Mouse (Mus musculus) liver, embryonic 16.5 days (tissue): ENCODE results near the gene Lep. TPM values are rescaled to one million over a fixed set of nuclear protein-coding genes. Genes with fewer than 3 reads are reported as not detected.

ENCODE experiments used
- ATAC-seq: fragments of 200-750 bp; cut with Nextera tagmentation; 2 replicates; pipeline ENCODE4 v1.8.0; 2017; ENCODE audit warnings: low read depth, mild to moderate bottlenecking, moderate number of reproducible peaks, moderate library complexity
- H3K27ac ChIP-seq: fragments of 300-500 bp; sonication (generic); 2 replicates; pipeline ENCODE4 v1.5.1; 2014; ENCODE audit warnings: mild to moderate bottlenecking, low read length
- H3K27me3 ChIP-seq: fragments of 300-500 bp; sonication (generic); 2 replicates; pipeline ENCODE4 v1.6.1; 2014; ENCODE audit warnings: low read depth, low read length, mixed read lengths; ENCODE audit not compliant: control insufficient read depth, insufficient read depth
- H3K36me3 ChIP-seq: fragments of 300-500 bp; sonication (generic); 2 replicates; pipeline ENCODE4 v1.6.1; 2014; ENCODE audit warnings: mild to moderate bottlenecking; ENCODE audit not compliant: control insufficient read depth, insufficient read depth
- H3K4me1 ChIP-seq: fragments of 300-500 bp; sonication (generic); 2 replicates; pipeline ENCODE4 v1.6.1; 2014; ENCODE audit warnings: low read depth, low read length, mixed read lengths; ENCODE audit not compliant: control insufficient read depth
- H3K4me2 ChIP-seq: fragments of 300-500 bp; sonication (generic); 2 replicates; pipeline ENCODE4 v1.6.1; 2014; ENCODE audit warnings: low read depth, low read length, mixed read lengths
- H3K4me3 ChIP-seq: fragments of 300-500 bp; sonication (generic); 2 replicates; pipeline ENCODE4 v1.5.1; 2014; ENCODE audit warnings: low read depth, mild to moderate bottlenecking, low read length
- H3K9ac ChIP-seq: fragments of 300-500 bp; sonication (generic); 2 replicates; pipeline ENCODE4 v1.6.1; 2014; ENCODE audit warnings: low read depth, low read length
- H3K9me3 ChIP-seq: fragments of 300-500 bp; sonication (generic); replicated peaks from 2 replicates; pipeline ENCODE4 v1.6.1; 2016; ENCODE audit warnings: low read length; ENCODE audit not compliant: control insufficient read depth
- WGBS: fragments of 180-500 bp; shearing (Covaris S2); extraction: QIAGEN DNeasy Blood & Tissue Kit; methylation state at CpG from one replicate; pipeline ENCODE4 v1.1.7; 2014; ENCODE audit not compliant: insufficient replicate concordance; 5-methylcytosine and 5-hydroxymethylcytosine counted together
- polyA plus RNA-seq: library from polyadenylated mRNA; unstranded; fragments of >200 nt; fragmentation: Nextera tagmentation; extraction: Ambion mirVana; gene quantifications from 2 replicates; pipeline ENCODE4 v1.2.1, GENCODE M21; 2015

Gene Lep
- polyA plus RNA-seq = not detected in 2 replicates

DNA sequence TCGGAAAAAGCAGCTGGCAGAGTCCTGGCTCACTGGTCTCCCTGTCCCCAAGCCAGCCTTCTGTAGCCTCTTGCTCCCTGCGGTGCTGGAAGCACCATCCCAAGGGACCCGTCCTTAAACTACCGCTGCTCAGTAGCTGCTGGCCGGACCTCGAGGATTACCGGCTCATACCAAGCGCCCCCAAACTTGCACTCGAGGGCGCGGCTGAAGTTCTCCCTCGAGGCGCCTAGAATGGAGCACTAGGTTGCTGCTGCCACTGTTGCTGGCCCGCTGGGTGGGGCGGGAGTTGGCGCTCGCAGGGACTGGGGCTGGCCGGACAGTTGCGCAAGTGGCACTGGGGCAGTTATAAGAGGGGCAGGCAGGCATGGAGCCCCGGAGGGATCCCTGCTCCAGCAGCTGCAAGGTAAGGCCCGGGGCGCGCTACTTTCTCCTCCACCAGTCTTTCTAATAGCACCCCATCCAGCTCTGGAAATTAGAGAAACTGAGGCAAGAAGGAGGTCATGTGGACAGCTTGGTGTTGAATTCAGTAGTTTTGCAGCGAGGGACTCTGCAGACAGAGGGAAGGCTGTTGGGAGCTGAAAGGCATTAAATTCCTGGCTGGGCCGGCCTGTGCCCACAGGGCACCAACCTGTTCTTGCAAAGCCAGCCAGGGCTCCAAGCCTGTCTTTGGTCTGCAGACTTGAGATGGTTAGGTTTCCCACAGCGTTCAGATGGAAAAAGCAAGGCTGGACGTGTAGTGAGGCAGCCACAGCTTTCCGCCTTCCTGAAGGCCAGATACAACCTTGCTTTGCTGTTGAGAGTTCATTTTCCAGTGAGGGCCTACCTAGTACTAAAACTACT is at the start of gene Lep:
Gene Lep (plus strand): TSS at position 375 of the 840 bp plus-strand sequence.
- no peak within 1 kb of the TSS for H3K4me3 ChIP-seq
- WGBS = 64% methylated on average over 28 of the region's 28 CpGs
- H3K9ac ChIP-seq = no peak within 1 kb of the TSS
- no peaks in the 10 kb centered on the region for H3K36me3 ChIP-seq
- H3K27ac ChIP-seq = no peak within 1 kb of the TSS
- H3K4me2 ChIP-seq = no peak within 1 kb of the TSS
- no peaks in the 10 kb centered on the region for H3K9me3 ChIP-seq
- H3K4me1 ChIP-seq = no peaks in the 10 kb centered on the region
- no peak for ATAC-seq
- no peaks in the 10 kb centered on the region for H3K27me3 ChIP-seq

DNA sequence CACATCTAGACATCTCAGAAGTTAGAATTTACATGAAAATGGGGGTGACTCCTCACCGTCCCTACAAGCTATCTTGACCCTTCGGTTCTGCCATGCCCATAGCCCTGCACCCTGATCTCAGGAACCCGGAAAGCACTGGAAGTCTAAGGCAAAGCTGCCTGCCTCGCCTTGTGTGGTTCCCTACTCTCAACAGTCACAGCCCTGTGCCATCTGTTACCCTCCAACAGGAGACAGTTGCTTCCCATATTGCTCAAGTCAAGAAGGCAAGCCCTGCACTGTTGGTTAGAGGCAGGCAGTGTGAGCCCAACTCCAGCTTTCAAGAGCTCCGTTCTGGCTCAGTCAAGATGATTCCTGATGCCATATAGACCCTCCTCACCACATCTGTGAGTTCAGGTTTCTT is 48.4 kb upstream of the Lep start:
- Histone ChIP-seq H3K9ac (no peak overlapping the region), H3K4me3 (no peak overlapping the region), H3K36me3 (no peaks in the 10 kb centered on the region), H3K9me3 (no peaks in the 10 kb centered on the region), H3K27ac (no peak overlapping the region), H3K4me1 (no peaks in the 10 kb centered on the region), H3K4me2 (no peak overlapping the region), H3K27me3 (no peaks in the 10 kb centered on the region)
- 58% methylated on average over 5 of the region's 5 CpGs for WGBS
- ATAC-seq = no peak

DNA sequence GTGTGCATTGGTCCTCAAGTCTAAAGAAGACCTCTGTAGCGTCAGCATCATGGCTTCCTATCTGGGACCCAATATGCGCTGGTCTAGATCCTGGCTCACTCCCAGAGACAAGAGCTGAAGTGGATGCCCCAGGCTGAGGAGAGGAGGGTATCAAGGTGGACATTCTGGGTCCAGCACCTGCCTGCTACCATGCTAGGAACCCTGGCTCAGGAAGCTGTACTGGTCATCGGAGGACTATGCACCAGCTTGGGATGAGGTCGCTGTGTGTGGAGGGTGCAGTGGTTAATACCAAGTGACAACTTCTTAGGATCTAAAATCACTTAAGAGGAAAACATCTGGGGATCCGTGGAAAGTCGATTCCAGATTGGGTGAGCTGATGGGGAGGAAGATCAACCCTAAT is 46.8 kb upstream of the Lep start:
- Histone ChIP-seq H3K9me3 (no peaks in the 10 kb centered on the region), H3K4me2 (no peak overlapping the region), H3K4me1 (no peaks in the 10 kb centered on the region), H3K9ac (no peak overlapping the region), H3K4me3 (no peak overlapping the region), H3K27me3 (peaks cover 4% of the 10 kb centered on the region), H3K36me3 (no peaks in the 10 kb centered on the region), H3K27ac (no peak overlapping the region)
- WGBS = 71% methylated on average over 6 of the region's 6 CpGs
- ATAC-seq = no peak

DNA sequence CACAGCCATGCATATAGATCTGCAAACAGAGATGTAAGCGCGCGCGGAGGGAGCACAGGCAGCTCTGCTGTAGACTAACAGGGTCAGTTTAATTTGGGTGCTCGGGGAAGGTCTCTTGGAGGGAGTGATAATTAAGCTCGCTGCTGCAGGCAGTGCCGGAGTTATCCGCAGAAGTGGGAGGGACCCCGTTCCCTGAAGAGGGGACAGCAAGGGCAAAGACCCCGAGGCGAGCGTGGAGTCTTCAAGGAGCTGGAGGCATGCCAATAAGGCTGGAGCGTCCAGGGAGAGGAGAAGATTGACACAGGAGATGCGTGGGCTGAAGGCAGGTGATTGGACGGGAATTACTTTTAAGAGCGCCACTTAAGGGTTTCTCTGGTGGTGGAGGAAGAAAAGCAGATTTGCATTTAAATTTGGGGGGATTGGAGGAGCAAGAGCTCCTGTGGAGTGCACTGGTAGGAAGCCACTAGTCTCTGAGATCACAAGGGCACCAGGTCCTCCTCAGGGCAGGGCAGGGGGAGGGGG is 43.1 kb upstream of the Lep start:
- H3K36me3 ChIP-seq = no peaks in the 10 kb centered on the region
- 3% methylated on average over 16 of the region's 16 CpGs for WGBS
- peaks cover 4% of the 10 kb centered on the region for H3K27me3 ChIP-seq
- ATAC-seq = no peak
- no peak overlapping the region for H3K4me2 ChIP-seq
- no peaks in the 10 kb centered on the region for H3K4me1 ChIP-seq
- no peak overlapping the region for H3K4me3 ChIP-seq
- no peak overlapping the region for H3K9ac ChIP-seq
- no peaks in the 10 kb centered on the region for H3K9me3 ChIP-seq
- H3K27ac ChIP-seq = no peak overlapping the region

DNA sequence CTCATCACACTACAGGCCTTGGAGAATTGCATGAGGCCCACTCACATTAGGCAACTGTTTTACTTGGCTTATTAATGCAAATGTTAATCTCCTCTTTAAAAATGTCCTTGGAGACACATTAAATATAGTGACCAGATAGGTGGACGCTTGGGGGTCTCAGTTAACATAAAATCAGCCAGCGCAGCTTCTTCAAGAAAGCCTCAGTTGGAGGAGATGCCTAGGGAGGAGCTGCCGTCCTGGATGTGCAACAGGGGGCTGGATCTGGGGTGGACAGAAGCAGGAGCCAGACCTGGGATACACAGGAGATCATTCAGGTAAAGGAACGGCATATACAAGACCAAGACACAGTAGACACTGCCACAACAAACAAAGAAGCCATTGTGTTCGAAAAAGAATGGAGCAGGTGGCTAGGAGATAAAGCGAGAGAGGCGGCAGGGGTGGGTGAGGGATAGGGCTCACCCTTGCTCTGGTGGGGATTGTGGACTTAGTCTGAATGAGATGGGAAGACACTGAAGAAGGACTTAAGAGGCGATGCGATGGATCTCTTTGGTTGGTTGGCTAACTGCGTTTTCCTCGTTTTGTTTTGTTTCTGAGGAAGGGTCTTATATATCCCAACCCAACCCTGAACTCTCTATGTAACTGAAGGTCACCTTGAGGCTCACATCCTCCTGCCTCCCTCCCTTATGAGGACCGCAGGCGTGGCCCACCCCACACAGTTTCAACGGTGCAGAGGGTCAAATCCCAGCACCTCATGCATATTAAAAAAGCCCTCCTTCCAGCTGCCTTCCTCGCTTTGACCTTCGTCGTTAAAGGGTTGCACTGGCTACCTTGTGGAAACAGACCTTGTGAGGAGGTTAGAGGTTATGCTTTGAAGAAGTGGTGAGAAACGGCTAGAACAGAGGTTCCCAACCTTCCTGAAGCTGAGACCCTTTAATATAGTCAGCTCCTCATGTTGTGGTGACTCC is 40.0 kb upstream of the Lep start:
- no peak overlapping the region for H3K4me2 ChIP-seq
- WGBS = 64% methylated on average over 18 of the region's 18 CpGs
- no peaks in the 10 kb centered on the region for H3K4me1 ChIP-seq
- H3K4me3 ChIP-seq = no peak overlapping the region
- H3K9ac ChIP-seq = no peak overlapping the region
- no peaks in the 10 kb centered on the region for H3K36me3 ChIP-seq
- no peak for ATAC-seq
- no peak overlapping the region for H3K27ac ChIP-seq
- H3K27me3 ChIP-seq = peaks cover 4% of the 10 kb centered on the region
- H3K9me3 ChIP-seq = no peaks in the 10 kb centered on the region

DNA sequence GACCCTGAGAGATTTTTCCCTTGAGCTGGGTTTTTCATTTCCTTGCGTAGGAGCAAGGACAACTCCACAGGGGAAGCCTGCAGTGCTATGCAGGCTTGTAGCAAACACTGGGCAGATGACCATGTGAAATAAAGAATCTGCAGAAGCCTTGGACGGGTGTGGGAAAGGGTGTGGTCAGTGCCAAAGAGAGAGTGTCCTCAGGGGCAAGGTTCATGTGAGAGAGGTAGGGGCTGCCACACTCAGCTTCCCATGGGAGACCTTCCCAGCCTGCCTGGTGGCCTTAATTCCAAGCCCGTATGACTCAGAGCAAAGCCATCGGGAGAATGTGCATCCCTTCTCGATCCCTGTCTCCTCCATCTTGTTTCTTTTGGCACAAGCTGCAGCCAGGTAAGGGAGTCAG is 39.1 kb upstream of the Lep start:
- Histone ChIP-seq H3K4me2 (no peak overlapping the region), H3K4me1 (no peaks in the 10 kb centered on the region), H3K9ac (no peak overlapping the region), H3K27me3 (peaks cover 4% of the 10 kb centered on the region), H3K9me3 (no peaks in the 10 kb centered on the region), H3K27ac (no peak overlapping the region), H3K36me3 (no peaks in the 10 kb centered on the region), H3K4me3 (no peak overlapping the region)
- ATAC-seq = no peak
- 57% methylated on average over 5 of the region's 5 CpGs for WGBS

DNA sequence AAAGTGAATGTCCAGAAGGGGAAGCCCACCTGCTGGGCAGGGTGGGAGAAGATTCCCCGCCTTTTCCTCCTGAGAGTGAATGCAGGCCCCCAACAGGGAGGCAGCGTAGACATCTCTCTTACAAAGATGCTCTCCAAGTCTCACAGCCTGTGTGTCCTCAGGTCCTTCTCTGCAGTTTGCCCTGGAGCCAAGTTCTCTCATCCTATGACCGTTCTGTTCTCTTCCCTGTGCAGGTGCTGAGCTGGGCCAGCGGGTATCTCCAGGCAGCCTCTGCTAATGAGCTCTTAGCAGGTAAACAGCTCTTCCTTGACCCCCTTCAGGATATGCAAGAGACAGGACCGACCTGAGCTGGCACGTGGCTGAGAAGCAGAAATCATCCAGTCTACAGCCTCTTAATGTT is 38.5 kb upstream of the Lep start:
- H3K27me3 ChIP-seq = peaks cover 4% of the 10 kb centered on the region

DNA sequence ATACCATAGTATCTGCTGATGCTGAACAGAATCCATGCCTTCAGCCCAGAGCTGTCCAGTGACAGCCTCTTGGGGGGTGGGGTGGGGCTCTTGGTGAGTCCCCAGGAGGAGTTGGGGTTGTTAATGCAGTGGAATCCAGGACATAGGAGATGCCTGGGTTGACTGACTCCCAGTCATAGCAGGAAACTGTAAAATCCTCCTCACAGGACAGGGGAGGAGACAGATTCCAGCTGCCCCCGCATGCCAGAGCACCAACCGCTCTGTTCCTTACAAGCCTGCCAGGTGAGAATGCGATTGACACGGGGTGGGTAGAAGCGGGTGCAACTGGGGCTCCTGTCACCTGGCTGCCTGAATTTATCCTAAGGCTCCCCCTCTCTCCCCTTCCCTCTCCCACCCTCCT is 37.9 kb upstream of the Lep start:
- 49% methylated on average over 5 of the region's 5 CpGs for WGBS
- no peak for ATAC-seq
- no peaks in the 10 kb centered on the region; the same call in none of the 2 replicates for H3K27me3 ChIP-seq

More for the DNA sequence above, 38.5 kb upstream of the Lep start:
- Histone ChIP-seq H3K27ac (no peak overlapping the region), H3K36me3 (no peaks in the 10 kb centered on the region), H3K9ac (no peak overlapping the region), H3K9me3 (no peaks in the 10 kb centered on the region), H3K4me2 (no peak overlapping the region), H3K4me1 (no peaks in the 10 kb centered on the region), H3K4me3 (no peak overlapping the region)
- WGBS = 43% methylated on average over 6 of the region's 6 CpGs
- ATAC-seq = no peak

More for the DNA sequence above, 37.9 kb upstream of the Lep start:
- Histone ChIP-seq H3K4me1 (no peaks in the 10 kb centered on the region), H3K36me3 (no peaks in the 10 kb centered on the region), H3K4me3 (no peak overlapping the region), H3K9ac (no peak overlapping the region), H3K9me3 (no peaks in the 10 kb centered on the region), H3K27ac (no peak overlapping the region), H3K4me2 (no peak overlapping the region)
